Mouse (Mus musculus): Measurements from ENCODE around the gene Colq. TPM values are rescaled to one million over a fixed set of nuclear protein-coding genes. Genes with fewer than 3 reads are reported as not detected.
A peak's percentile ranks its signal among the peaks of the same experiment; 100 is the strongest.
"Not testable (repeated sequence)": the region's sequence is repeated elsewhere in the genome, so short reads cannot be mapped to it uniquely, and the experiment has no call there.

Colq gene
- polyA plus RNA-seq, 1 experiment from 2014 or later, result 0.48 TPM

DNA sequence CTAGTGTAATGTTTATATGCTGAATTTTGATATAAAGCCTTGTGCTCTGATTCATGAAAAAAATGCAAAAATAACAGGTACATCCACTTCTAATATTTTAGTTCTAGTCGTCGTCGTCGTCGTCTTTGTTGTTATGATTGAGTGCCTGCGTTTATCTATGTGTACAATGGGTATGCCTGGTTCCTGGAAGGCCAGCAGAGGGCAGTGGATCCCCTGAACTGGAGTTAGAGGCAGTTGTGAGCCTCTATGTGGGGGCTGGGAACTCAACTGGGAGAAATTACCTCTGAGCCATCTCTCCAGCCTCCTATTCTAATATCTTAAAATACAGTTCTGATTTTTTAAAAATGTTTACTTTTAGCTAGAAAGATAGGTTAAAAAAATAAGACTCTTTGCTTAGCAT is 14.4 kb upstream of the Colq start:
- Histone ChIP-seq H3K4me3 (ENCODE audit: low read depth, low read length) (no peak overlapping the region), H3K4me1 (ENCODE audit: control insufficient read depth, low read depth, low read length) (peaks cover 15% of the 10 kb centered on the region), H3K9ac (ENCODE audit: low read depth, low read length) (no peak overlapping the region), H3K4me2 (ENCODE audit: low read depth, low read length) (no peak overlapping the region), H3K9me3 (replicated peaks; ENCODE audit: control insufficient read depth, low read length) (no peaks in the 10 kb centered on the region), H3K27me3 (ENCODE audit: control insufficient read depth, insufficient read depth, low read depth, low read length) (no peaks in the 10 kb centered on the region), H3K36me3 (ENCODE audit: control insufficient read depth, insufficient read depth) (no peaks in the 10 kb centered on the region), H3K27ac (ENCODE audit: low read length) (no peak overlapping the region)
- 56% methylated on average over 6 of the region's 6 CpGs for WGBS (ENCODE audit: insufficient replicate concordance)
- ATAC-seq (ENCODE audit: low read depth), result no peak

- H3K36me3 ChIP-seq (ENCODE audit: control insufficient read depth, insufficient read depth), result no peaks in the 10 kb centered on the region
- no peak overlapping the region for H3K27ac ChIP-seq (ENCODE audit: low read length)
- peaks cover 15% of the 10 kb centered on the region for H3K4me1 ChIP-seq (ENCODE audit: control insufficient read depth, low read depth, low read length)
- no peak overlapping the region for H3K4me2 ChIP-seq (ENCODE audit: low read depth, low read length)
- no peak overlapping the region for H3K9ac ChIP-seq (ENCODE audit: low read depth, low read length)
- H3K9me3 ChIP-seq (replicated peaks; ENCODE audit: control insufficient read depth, low read length), result no peaks in the 10 kb centered on the region
- H3K4me3 ChIP-seq (ENCODE audit: low read depth, low read length), result no peak overlapping the region
- ATAC-seq (ENCODE audit: low read depth), result no peak
- WGBS (ENCODE audit: insufficient replicate concordance), result 67% methylated on average over 5 of the region's 5 CpGs
- H3K27me3 ChIP-seq (ENCODE audit: control insufficient read depth, insufficient read depth, low read depth, low read length), result no peaks in the 10 kb centered on the region
Measured at GRCm38 (mm10) chr14:31604916-31605315, 13.8 kb upstream of the Colq start.

DNA sequence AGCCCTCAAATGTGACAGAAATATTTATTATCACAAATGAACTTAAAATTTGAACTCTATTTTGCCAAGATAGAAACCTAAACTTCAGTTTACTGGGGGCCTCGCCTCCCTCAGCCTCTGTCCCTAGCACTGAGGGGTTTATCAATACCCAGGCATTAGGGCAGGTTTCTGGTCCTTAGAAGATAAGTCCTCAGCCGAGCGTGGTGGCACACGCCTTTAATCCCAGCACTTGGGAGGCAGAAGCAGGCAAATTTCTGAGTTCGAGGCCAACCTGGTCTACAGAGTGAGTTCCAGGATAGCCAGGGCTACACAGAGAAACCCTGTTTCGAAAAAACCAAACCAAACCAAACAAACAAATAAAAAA is 11.5 kb upstream of the Colq start:
- WGBS (ENCODE audit: insufficient replicate concordance), result 41% methylated on average over 6 of the region's 6 CpGs

GRCm38 (mm10) chr14:31601908-31602615 is 10.9 kb upstream of the Colq start:
- Histone ChIP-seq H3K27ac (ENCODE audit: low read length) (0 out of 2 replicates have a peak overlapping the region, but pooled peaks have one; percentile 17), H3K27me3 (ENCODE audit: control insufficient read depth, insufficient read depth, low read depth, low read length) (no peaks in the 10 kb centered on the region)
- ATAC-seq (ENCODE audit: low read depth), result peak; percentile 68

More for the DNA sequence above, 11.5 kb upstream of the Colq start:
- peak; percentile 97 for ATAC-seq (ENCODE audit: low read depth)
- H3K4me1 ChIP-seq (ENCODE audit: control insufficient read depth, low read depth, low read length), result peaks cover 15% of the 10 kb centered on the region
- not testable (repeated sequence) for H3K9ac ChIP-seq (ENCODE audit: low read depth, low read length); H3K4me3 ChIP-seq (ENCODE audit: low read depth, low read length); H3K36me3 ChIP-seq (ENCODE audit: control insufficient read depth, insufficient read depth); H3K9me3 ChIP-seq (replicated peaks; ENCODE audit: control insufficient read depth, low read length); H3K27me3 ChIP-seq (ENCODE audit: control insufficient read depth, insufficient read depth, low read depth, low read length)
- peak overlapping the region; percentile 24; the same call in 1 of the 2 replicates for H3K4me2 ChIP-seq (ENCODE audit: low read depth, low read length)
- H3K27ac ChIP-seq (ENCODE audit: low read length), result 0 out of 2 replicates have a peak overlapping the region, but pooled peaks have one; percentile 17

GRCm38 (mm10) chr14:31597446-31597845 is 6.3 kb upstream of the Colq start:
- H3K36me3 ChIP-seq (ENCODE audit: control insufficient read depth, insufficient read depth), result no peaks in the 10 kb centered on the region
- H3K9ac ChIP-seq (ENCODE audit: low read depth, low read length), result no peak overlapping the region
- ATAC-seq (ENCODE audit: low read depth), result no peak
- WGBS (ENCODE audit: insufficient replicate concordance), result 79% methylated on average over 4 of the region's 4 CpGs
- H3K4me2 ChIP-seq (ENCODE audit: low read depth, low read length), result no peak overlapping the region
- no peaks in the 10 kb centered on the region for H3K27me3 ChIP-seq (ENCODE audit: control insufficient read depth, insufficient read depth, low read depth, low read length)
- no peak overlapping the region for H3K4me3 ChIP-seq (ENCODE audit: low read depth, low read length)
- H3K4me1 ChIP-seq (ENCODE audit: control insufficient read depth, low read depth, low read length), result peaks cover 5% of the 10 kb centered on the region
- no peaks in the 10 kb centered on the region for H3K9me3 ChIP-seq (replicated peaks; ENCODE audit: control insufficient read depth, low read length)
- no peak overlapping the region for H3K27ac ChIP-seq (ENCODE audit: low read length)

More at GRCm38 (mm10) chr14:31601908-31602615, 10.9 kb upstream of the Colq start:
- no peak overlapping the region for H3K4me3 ChIP-seq (ENCODE audit: low read depth, low read length)
- H3K36me3 ChIP-seq (ENCODE audit: control insufficient read depth, insufficient read depth), result no peaks in the 10 kb centered on the region
- peak overlapping the region; percentile 24; the same call in 1 of the 2 replicates for H3K4me2 ChIP-seq (ENCODE audit: low read depth, low read length)
- no peak overlapping the region for H3K9ac ChIP-seq (ENCODE audit: low read depth, low read length)
- H3K4me1 ChIP-seq (ENCODE audit: control insufficient read depth, low read depth, low read length), result peaks cover 15% of the 10 kb centered on the region
- H3K9me3 ChIP-seq (replicated peaks; ENCODE audit: control insufficient read depth, low read length), result no peaks in the 10 kb centered on the region
- WGBS (ENCODE audit: insufficient replicate concordance), result 82% methylated on average over 14 of the region's 14 CpGs

GRCm38 (mm10) chr14:31596408-31596807 is 5.3 kb upstream of the Colq start:
- peak; percentile 35 for ATAC-seq (ENCODE audit: low read depth)
- Histone ChIP-seq H3K27ac (ENCODE audit: low read length) (no peak overlapping the region), H3K4me3 (ENCODE audit: low read depth, low read length) (no peak overlapping the region), H3K9me3 (replicated peaks; ENCODE audit: control insufficient read depth, low read length) (no peaks in the 10 kb centered on the region), H3K9ac (ENCODE audit: low read depth, low read length) (no peak overlapping the region), H3K36me3 (ENCODE audit: control insufficient read depth, insufficient read depth) (no peaks in the 10 kb centered on the region), H3K27me3 (ENCODE audit: control insufficient read depth, insufficient read depth, low read depth, low read length) (no peaks in the 10 kb centered on the region), H3K4me1 (ENCODE audit: control insufficient read depth, low read depth, low read length) (no peaks in the 10 kb centered on the region), H3K4me2 (ENCODE audit: low read depth, low read length) (no peak overlapping the region)
- 37% methylated on average over 7 of the region's 7 CpGs for whole genome bisulfite sequencing (ENCODE audit: insufficient replicate concordance)

GRCm38 (mm10) chr14:31594693-31595092 is 3.5 kb upstream of the Colq start:
- Histone ChIP-seq H3K27ac (ENCODE audit: low read length) (no peak overlapping the region; the same call in 1 of the 2 replicates), H3K36me3 (ENCODE audit: control insufficient read depth, insufficient read depth) (no peaks in the 10 kb centered on the region), H3K4me3 (ENCODE audit: low read depth, low read length) (no peak overlapping the region), H3K9ac (ENCODE audit: low read depth, low read length) (no peak overlapping the region), H3K9me3 (replicated peaks; ENCODE audit: control insufficient read depth, low read length) (no peaks in the 10 kb centered on the region), H3K4me2 (ENCODE audit: low read depth, low read length) (no peak overlapping the region), H3K27me3 (ENCODE audit: control insufficient read depth, insufficient read depth, low read depth, low read length) (no peaks in the 10 kb centered on the region), H3K4me1 (ENCODE audit: control insufficient read depth, low read depth, low read length) (no peaks in the 10 kb centered on the region)
- peak; percentile 61 for ATAC-seq (ENCODE audit: low read depth)
- 54% methylated on average over 3 of the region's 3 CpGs for WGBS (ENCODE audit: insufficient replicate concordance)

DNA sequence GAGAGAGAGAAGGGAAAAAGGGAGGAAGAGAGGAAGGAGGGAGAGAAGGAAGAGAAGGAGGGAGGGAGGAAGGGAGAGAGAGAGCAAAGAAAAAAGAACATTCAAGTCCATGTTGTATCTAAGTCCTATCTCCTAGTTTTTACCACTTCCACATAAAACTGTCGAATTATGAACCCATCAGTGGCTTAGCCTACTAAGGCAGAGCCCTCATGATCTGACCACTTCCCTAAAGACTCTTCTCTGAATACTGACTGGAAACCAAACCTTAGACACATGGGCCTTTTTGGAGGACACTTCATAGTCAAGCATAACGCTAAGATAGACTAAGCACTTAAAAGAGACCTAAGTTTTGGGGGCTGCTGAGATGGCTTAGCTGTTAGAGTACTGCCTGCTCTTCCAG is 1.9 kb upstream of the Colq start:
- H3K9me3 ChIP-seq (replicated peaks; ENCODE audit: control insufficient read depth, low read length), result no peaks in the 10 kb centered on the region
- H3K27me3 ChIP-seq (ENCODE audit: control insufficient read depth, insufficient read depth, low read depth, low read length), result no peaks in the 10 kb centered on the region
- WGBS (ENCODE audit: insufficient replicate concordance), result 18% methylated on average over 2 of the region's 2 CpGs
- H3K4me3 ChIP-seq (ENCODE audit: low read depth, low read length), result no peak overlapping the region
- no peak overlapping the region for H3K9ac ChIP-seq (ENCODE audit: low read depth, low read length)
- H3K36me3 ChIP-seq (ENCODE audit: control insufficient read depth, insufficient read depth), result no peaks in the 10 kb centered on the region
- no peak for ATAC-seq (ENCODE audit: low read depth)
- H3K4me1 ChIP-seq (ENCODE audit: control insufficient read depth, low read depth, low read length), result no peaks in the 10 kb centered on the region
- H3K4me2 ChIP-seq (ENCODE audit: low read depth, low read length), result no peak overlapping the region
- no peak overlapping the region for H3K27ac ChIP-seq (ENCODE audit: low read length)

DNA sequence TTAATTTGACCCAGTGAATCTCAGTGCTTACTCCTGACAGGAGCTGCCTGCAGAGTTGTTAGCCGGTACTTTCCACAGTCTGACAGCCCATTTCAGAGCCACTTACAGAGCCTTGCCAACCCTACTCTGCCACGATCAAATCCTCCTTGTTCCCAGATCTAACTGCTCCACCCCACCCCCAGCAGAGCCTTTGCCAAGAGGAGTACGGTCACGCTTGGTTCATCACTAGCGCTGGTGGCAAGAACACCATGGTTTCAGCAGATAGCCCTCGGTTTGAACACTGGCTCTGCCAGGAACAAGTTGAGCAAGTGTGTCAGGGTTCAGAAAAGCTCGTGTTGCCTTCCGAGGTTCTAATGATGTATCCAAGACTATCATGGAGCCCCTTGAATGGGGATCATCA is 4.7 kb downstream of the Colq start:
- 70% methylated on average over 8 of the region's 8 CpGs for WGBS (ENCODE audit: insufficient replicate concordance)
- H3K36me3 ChIP-seq (ENCODE audit: control insufficient read depth, insufficient read depth), result no peaks in the 10 kb centered on the region
- no peak overlapping the region for H3K4me3 ChIP-seq (ENCODE audit: low read depth, low read length)
- ATAC-seq (ENCODE audit: low read depth), result no peak
- H3K27ac ChIP-seq (ENCODE audit: low read length), result no peak overlapping the region
- H3K9ac ChIP-seq (ENCODE audit: low read depth, low read length), result no peak overlapping the region
- H3K4me1 ChIP-seq (ENCODE audit: control insufficient read depth, low read depth, low read length), result no peaks in the 10 kb centered on the region
- no peaks in the 10 kb centered on the region for H3K27me3 ChIP-seq (ENCODE audit: control insufficient read depth, insufficient read depth, low read depth, low read length)
- H3K9me3 ChIP-seq (replicated peaks; ENCODE audit: control insufficient read depth, low read length), result no peaks in the 10 kb centered on the region; the same call in 1 of the 2 replicates
- H3K4me2 ChIP-seq (ENCODE audit: low read depth, low read length), result no peak overlapping the region

Data from liver, embryonic 16.5 days (tissue).